Mouse (Mus musculus): ENCODE measurements around the gene Setd3. TPM values are rescaled to one million over a fixed set of nuclear protein-coding genes. Genes with fewer than 3 reads are reported as not detected.

Gene Setd3
- total and polyA plus RNA-seq, 3 experiments = 25.0 to 99.8 (median 84.6) TPM

GRCm38 (mm10) chr12:108200094-108200493 lies 21.0 kb upstream of the Setd3 start:
- Histone ChIP-seq H3K9ac (ENCODE audit: low read depth, low read length) (no peak overlapping the region), H3K4me1 (ENCODE audit: control insufficient read depth, insufficient read depth, low read length) (no peaks in the 10 kb centered on the region), H3K27ac (no peak overlapping the region), H3K79me2 (replicated peaks; ENCODE audit: control insufficient read depth, insufficient read depth, low read length) (no peaks in the 10 kb centered on the region), H3K4me3 (no peak overlapping the region), H3K27me3 (ENCODE audit: control insufficient read depth, insufficient read depth, low read length) (no peaks in the 10 kb centered on the region), H3K36me3 (ENCODE audit: control insufficient read depth, insufficient read depth, low read length) (no peaks in the 10 kb centered on the region)
- 80% methylated on average over 1 of the region's 1 CpGs for WGBS
- intact Hi-C loops (cut with DNase I) = no loop called here
- no peak for TF ChIP-seq EP300 (IDR thresholded peaks at IDR 0.05; ENCODE audit: insufficient read depth, low read depth, low read length)
- no peak for TF ChIP-seq CTCF (IDR thresholded peaks at IDR 0.05)
- no peak for TF ChIP-seq POLR2A (IDR thresholded peaks at IDR 0.05; ENCODE audit: insufficient read depth, low read depth, low read length)
- no peak for DNase-seq

DNA sequence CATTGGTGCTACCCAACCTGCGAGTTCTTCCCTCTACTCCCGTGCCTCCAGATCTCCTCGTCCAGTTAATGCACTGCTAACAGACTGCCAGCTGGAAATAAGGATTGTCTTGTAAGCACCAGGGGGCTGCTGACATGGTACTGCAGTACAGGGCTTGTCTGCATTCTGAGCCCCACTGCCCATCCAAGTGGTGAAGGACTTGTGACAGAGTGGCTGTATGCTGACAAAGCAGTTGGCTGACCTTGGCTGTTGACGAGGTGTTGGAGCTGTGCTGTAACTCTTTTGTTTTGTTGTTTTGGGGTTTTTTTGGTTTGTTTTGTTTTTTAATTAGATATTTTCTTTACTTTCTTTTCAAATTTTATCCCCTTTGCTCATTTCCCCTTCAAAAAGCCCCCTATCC lies 19.3 kb upstream of the Setd3 start:
- Histone ChIP-seq H3K27ac (no peak overlapping the region), H3K27me3 (ENCODE audit: control insufficient read depth, insufficient read depth, low read length) (no peaks in the 10 kb centered on the region), H3K79me2 (replicated peaks; ENCODE audit: control insufficient read depth, insufficient read depth, low read length) (no peaks in the 10 kb centered on the region), H3K4me3 (no peak overlapping the region), H3K9ac (ENCODE audit: low read depth, low read length) (no peak overlapping the region), H3K4me1 (ENCODE audit: control insufficient read depth, insufficient read depth, low read length) (peaks cover 4% of the 10 kb centered on the region), H3K36me3 (ENCODE audit: control insufficient read depth, insufficient read depth, low read length) (peaks cover 8% of the 10 kb centered on the region)
- no peak for TF ChIP-seq EP300 (IDR thresholded peaks at IDR 0.05; ENCODE audit: insufficient read depth, low read depth, low read length)
- no peak for TF ChIP-seq POLR2A (IDR thresholded peaks at IDR 0.05; ENCODE audit: insufficient read depth, low read depth, low read length)
- TF ChIP-seq CTCF (IDR thresholded peaks at IDR 0.05) = no peak
- no peak for DNase-seq
- 74% methylated on average over 4 of the region's 4 CpGs for WGBS
- intact Hi-C loops (cut with DNase I) = no loop called here

DNA sequence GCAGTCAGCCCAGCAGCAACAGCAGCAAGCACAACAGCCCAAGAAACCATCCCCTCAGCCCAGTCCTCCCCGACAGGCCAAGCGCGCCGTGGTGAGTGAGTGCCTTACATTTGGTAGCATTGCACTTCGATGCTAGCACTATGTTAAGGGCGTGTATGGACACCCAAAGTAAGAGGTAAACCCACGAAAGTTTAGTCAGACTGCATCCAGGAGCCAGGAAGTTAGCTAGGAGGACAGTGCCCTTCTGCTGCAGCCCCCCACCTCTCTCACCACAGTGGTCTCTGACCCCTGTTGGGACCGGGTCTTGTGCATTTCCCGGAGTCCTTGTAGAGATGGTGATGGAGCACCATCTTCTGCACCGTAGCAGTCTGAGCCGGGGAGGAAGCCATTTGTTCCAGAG lies 16.6 kb upstream of the Setd3 start:
- H3K27ac ChIP-seq = no peak overlapping the region
- no peaks in the 10 kb centered on the region for H3K79me2 ChIP-seq (replicated peaks; ENCODE audit: control insufficient read depth, insufficient read depth, low read length)
- WGBS = 93% methylated on average over 11 of the region's 11 CpGs
- H3K9ac ChIP-seq (ENCODE audit: low read depth, low read length) = no peak overlapping the region
- H3K4me3 ChIP-seq = no peak overlapping the region
- no peak for TF ChIP-seq EP300 (IDR thresholded peaks at IDR 0.05; ENCODE audit: insufficient read depth, low read depth, low read length)
- no peak for TF ChIP-seq CTCF (IDR thresholded peaks at IDR 0.05)
- TF ChIP-seq POLR2A (IDR thresholded peaks at IDR 0.05; ENCODE audit: insufficient read depth, low read depth, low read length) = no peak
- intact Hi-C loops (cut with DNase I) = no loop called here
- H3K27me3 ChIP-seq (ENCODE audit: control insufficient read depth, insufficient read depth, low read length) = no peaks in the 10 kb centered on the region
- no peak for DNase-seq
- peaks cover 14% of the 10 kb centered on the region for H3K36me3 ChIP-seq (ENCODE audit: control insufficient read depth, insufficient read depth, low read length)
- H3K4me1 ChIP-seq (ENCODE audit: control insufficient read depth, insufficient read depth, low read length) = peaks cover 4% of the 10 kb centered on the region

DNA sequence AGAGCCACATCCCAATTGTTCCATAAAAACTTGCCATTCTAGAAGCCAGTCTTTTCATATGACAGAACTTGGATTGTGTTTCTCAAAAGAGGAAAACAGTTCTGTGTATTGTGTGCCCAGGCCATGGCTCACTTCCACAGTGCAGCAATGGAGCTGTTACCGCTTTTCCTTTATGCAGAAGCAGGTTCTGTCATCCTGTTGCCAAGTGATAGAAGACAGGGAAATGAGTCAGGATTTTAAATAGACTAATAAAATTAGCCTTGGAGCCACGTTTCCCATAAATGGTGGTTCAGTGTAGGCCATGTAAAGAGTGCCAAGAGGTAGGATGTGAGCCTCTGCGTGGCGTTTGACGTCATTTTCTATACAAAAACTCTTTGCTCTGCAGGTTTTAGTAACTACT lies 14.8 kb upstream of the Setd3 start:
- H3K9ac ChIP-seq (ENCODE audit: low read depth, low read length) = no peak overlapping the region
- intact Hi-C loops (cut with DNase I) = no loop called here
- no peaks in the 10 kb centered on the region for H3K27me3 ChIP-seq (ENCODE audit: control insufficient read depth, insufficient read depth, low read length)
- no peak for DNase-seq
- WGBS = 24% methylated on average over 5 of the region's 5 CpGs
- no peak overlapping the region for H3K4me3 ChIP-seq
- H3K36me3 ChIP-seq (ENCODE audit: control insufficient read depth, insufficient read depth, low read length) = peaks cover 14% of the 10 kb centered on the region
- no peak for TF ChIP-seq POLR2A (IDR thresholded peaks at IDR 0.05; ENCODE audit: insufficient read depth, low read depth, low read length)
- no peak for TF ChIP-seq EP300 (IDR thresholded peaks at IDR 0.05; ENCODE audit: insufficient read depth, low read depth, low read length)
- TF ChIP-seq CTCF (IDR thresholded peaks at IDR 0.05) = no peak
- H3K27ac ChIP-seq = peak overlapping the region; percentile 58
- H3K79me2 ChIP-seq (replicated peaks; ENCODE audit: control insufficient read depth, insufficient read depth, low read length) = no peaks in the 10 kb centered on the region
- peaks cover 4% of the 10 kb centered on the region for H3K4me1 ChIP-seq (ENCODE audit: control insufficient read depth, insufficient read depth, low read length)

DNA sequence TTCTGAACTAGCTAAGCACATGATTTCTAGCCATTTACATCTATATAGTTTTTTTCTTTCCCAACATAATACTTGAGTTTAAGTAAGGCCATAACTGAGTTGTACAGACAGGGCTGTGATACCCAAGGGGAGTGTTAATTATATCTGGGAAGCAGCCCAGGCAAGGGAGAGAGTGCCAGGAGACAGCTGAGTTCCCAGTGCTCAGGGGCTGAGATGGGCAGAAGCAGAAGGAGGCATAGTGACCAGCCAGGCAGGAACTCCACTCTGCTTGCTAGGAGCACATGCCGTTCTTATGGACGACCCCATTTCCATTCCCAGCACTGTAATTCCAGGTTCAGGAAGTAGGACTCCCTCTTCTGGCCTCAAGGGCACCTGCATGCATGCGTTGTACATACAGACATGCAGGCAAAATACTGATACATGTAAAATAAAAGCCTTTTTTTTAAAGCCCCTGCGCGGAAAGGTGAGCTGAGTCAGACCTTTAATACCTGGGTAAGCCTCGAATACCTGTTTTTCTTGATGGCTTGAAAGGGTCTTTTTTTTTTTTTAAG lies 8.5 kb upstream of the Setd3 start:
- no peaks in the 10 kb centered on the region for H3K27me3 ChIP-seq (ENCODE audit: control insufficient read depth, insufficient read depth, low read length)
- peaks cover 2% of the 10 kb centered on the region for H3K79me2 ChIP-seq (replicated peaks; ENCODE audit: control insufficient read depth, insufficient read depth, low read length)
- TF ChIP-seq CTCF (IDR thresholded peaks at IDR 0.05) (peak; percentile 28), POLR2A (IDR thresholded peaks at IDR 0.05; ENCODE audit: insufficient read depth, low read depth, low read length) (no peak), EP300 (IDR thresholded peaks at IDR 0.05; ENCODE audit: insufficient read depth, low read depth, low read length) (no peak)
- 88% methylated on average over 6 of the region's 6 CpGs for WGBS
- no peak overlapping the region for H3K4me3 ChIP-seq
- H3K4me1 ChIP-seq (ENCODE audit: control insufficient read depth, insufficient read depth, low read length) = no peaks in the 10 kb centered on the region
- H3K36me3 ChIP-seq (ENCODE audit: control insufficient read depth, insufficient read depth, low read length) = peaks cover 4% of the 10 kb centered on the region
- H3K27ac ChIP-seq = no peak overlapping the region
- intact Hi-C loops (cut with DNase I) = loop anchor here (10.0 kb wide), 1 partner anchor 607 kb away; the partner anchor contains the start of gene Yy1
- DNase-seq = no peak
- H3K9ac ChIP-seq (ENCODE audit: low read depth, low read length) = no peak overlapping the region

- Histone ChIP-seq H3K4me3 (no peak overlapping the region), H3K79me2 (replicated peaks; ENCODE audit: control insufficient read depth, insufficient read depth, low read length) (peaks cover 6% of the 10 kb centered on the region), H3K9ac (ENCODE audit: low read depth, low read length) (no peak overlapping the region), H3K27ac (no peak overlapping the region), H3K4me1 (ENCODE audit: control insufficient read depth, insufficient read depth, low read length) (peaks cover 9% of the 10 kb centered on the region), H3K36me3 (ENCODE audit: control insufficient read depth, insufficient read depth, low read length) (peaks cover 18% of the 10 kb centered on the region), H3K27me3 (ENCODE audit: control insufficient read depth, insufficient read depth, low read length) (no peaks in the 10 kb centered on the region)
- 90% methylated on average over 6 of the region's 6 CpGs for WGBS
- intact Hi-C loops (cut with DNase I) = loop anchor here (10.0 kb wide), 1 partner anchor 613 kb away; the partner anchor contains the start of gene Yy1
- no peak for TF ChIP-seq POLR2A (IDR thresholded peaks at IDR 0.05; ENCODE audit: insufficient read depth, low read depth, low read length)
- TF ChIP-seq CTCF (IDR thresholded peaks at IDR 0.05) = no peak
- no peak for DNase-seq
Measured at GRCm38 (mm10) chr12:108181716-108182115, 2.6 kb upstream of the Setd3 start.

Measured in heart, adult 2 months (tissue).